Mouse (Mus musculus): Measurements from ENCODE around the gene Mb. TPM values are rescaled to one million over a fixed set of nuclear protein-coding genes. Genes with fewer than 3 reads are reported as not detected.

Mb gene
- polyA plus RNA-seq, 1 experiment = 0.91 TPM

- H3K4me3 ChIP-seq (ENCODE audit: extremely low read depth, insufficient read depth, insufficient read length) = no peak overlapping the region
- H3K27ac ChIP-seq (ENCODE audit: insufficient read depth, low read length) = no peak overlapping the region
- WGBS = 80% methylated on average over 3 of the region's 3 CpGs
- no peaks in the 10 kb centered on the region for H3K36me3 ChIP-seq (ENCODE audit: control insufficient read depth, insufficient read depth, low read length)
- H3K27me3 ChIP-seq (ENCODE audit: control insufficient read depth, insufficient read depth, low read length) = no peaks in the 10 kb centered on the region
- TF ChIP-seq CTCF (IDR thresholded peaks at IDR 0.05; ENCODE audit: extremely low read depth, insufficient read depth, insufficient read length, insufficient replicate concordance) (no peak), POLR2A (IDR thresholded peaks at IDR 0.05; ENCODE audit: low read depth, low read length) (no peak)
- DNase-seq (ENCODE audit: low read depth in 1 of 2, low spot score in 2 of 2) = no peak
- H3K4me1 ChIP-seq (ENCODE audit: control insufficient read depth, insufficient read depth, insufficient read length) = no peaks in the 10 kb centered on the region
Measured at GRCm38 (mm10) chr15:76994413-76994812, 56.1 kb downstream of the Mb start.

DNA sequence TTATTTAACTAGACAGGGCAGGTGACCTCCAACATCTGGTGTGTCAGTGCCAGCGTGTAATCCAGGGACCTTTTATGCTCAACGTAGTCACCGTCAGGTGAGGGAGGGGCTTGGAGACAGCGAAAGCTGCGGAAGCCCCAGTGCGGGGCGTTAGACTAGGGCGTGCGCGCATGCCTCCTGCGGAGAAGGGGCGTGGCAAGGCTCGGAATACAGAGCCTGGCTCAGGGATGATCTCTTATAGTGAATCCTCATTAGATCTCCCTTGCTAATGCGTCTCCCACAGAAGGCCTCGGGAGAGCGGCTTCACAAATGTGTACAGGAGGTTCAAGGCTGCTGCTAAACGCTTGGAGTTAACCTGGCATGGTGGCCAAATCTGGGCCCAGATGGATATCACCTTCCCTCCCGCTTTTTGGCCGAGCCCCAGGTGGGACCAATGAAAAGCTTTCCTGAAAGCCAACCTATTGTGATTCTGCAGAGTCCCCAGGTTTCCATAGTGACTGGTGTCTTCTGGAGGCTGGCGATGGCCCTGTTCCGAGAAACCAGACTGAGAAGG is 62.9 kb downstream of the Mb start:
- no peaks in the 10 kb centered on the region for H3K4me1 ChIP-seq (ENCODE audit: control insufficient read depth, insufficient read depth, insufficient read length)
- TF ChIP-seq CTCF (IDR thresholded peaks at IDR 0.05; ENCODE audit: extremely low read depth, insufficient read depth, insufficient read length, insufficient replicate concordance) = no peak
- TF ChIP-seq POLR2A (IDR thresholded peaks at IDR 0.05; ENCODE audit: low read depth, low read length) = no peak
- H3K4me3 ChIP-seq (ENCODE audit: extremely low read depth, insufficient read depth, insufficient read length) = no peak overlapping the region
- no peak for DNase-seq (ENCODE audit: low read depth in 1 of 2, low spot score in 2 of 2)
- WGBS = 24% methylated on average over 21 of the region's 21 CpGs
- no peaks in the 10 kb centered on the region; the same call in 1 of the 2 replicates for H3K27me3 ChIP-seq (ENCODE audit: control insufficient read depth, insufficient read depth, low read length)
- no peaks in the 10 kb centered on the region for H3K36me3 ChIP-seq (ENCODE audit: control insufficient read depth, insufficient read depth, low read length)
- no peak overlapping the region for H3K27ac ChIP-seq (ENCODE audit: insufficient read depth, low read length)

GRCm38 (mm10) chr15:76987137-76987536 is 63.3 kb downstream of the Mb start:
- 26% methylated on average over 11 of the region's 11 CpGs for WGBS

DNA sequence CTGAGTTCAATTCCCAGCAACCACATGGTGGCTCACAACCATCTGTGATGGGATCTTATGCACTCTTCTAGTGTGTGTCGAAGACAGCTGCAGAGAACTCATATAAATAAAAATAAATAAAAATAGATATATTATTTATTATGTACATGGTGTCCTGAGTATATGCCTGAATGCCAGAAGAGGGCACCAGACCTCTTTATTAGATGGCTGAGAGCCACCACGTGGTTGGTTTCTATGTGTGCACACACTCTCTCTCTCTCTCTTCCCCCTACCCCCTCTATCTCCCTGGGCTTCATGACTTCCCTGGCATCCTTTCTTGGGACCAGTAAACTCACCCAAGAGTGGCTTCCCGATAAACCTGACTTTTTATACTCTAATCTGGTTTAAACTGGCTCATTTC is 67.7 kb downstream of the Mb start:
- Histone ChIP-seq H3K4me1 (ENCODE audit: control insufficient read depth, insufficient read depth, insufficient read length) (no peaks in the 10 kb centered on the region), H3K36me3 (ENCODE audit: control insufficient read depth, insufficient read depth, low read length) (no peaks in the 10 kb centered on the region), H3K27me3 (ENCODE audit: control insufficient read depth, insufficient read depth, low read length) (no peaks in the 10 kb centered on the region; the same call in 1 of the 2 replicates), H3K4me3 (ENCODE audit: extremely low read depth, insufficient read depth, insufficient read length) (no peak overlapping the region), H3K27ac (ENCODE audit: insufficient read depth, low read length) (no peak overlapping the region)
- 55% methylated on average over 3 of the region's 3 CpGs for WGBS
- DNase-seq (ENCODE audit: low read depth in 1 of 2, low spot score in 2 of 2) = no peak
- TF ChIP-seq POLR2A (IDR thresholded peaks at IDR 0.05; ENCODE audit: low read depth, low read length) (no peak), CTCF (IDR thresholded peaks at IDR 0.05; ENCODE audit: extremely low read depth, insufficient read depth, insufficient read length, insufficient replicate concordance) (no peak)

More at GRCm38 (mm10) chr15:76987137-76987536, 63.3 kb downstream of the Mb start:
- H3K27ac ChIP-seq (ENCODE audit: insufficient read depth, low read length) = no peak overlapping the region
- H3K27me3 ChIP-seq (ENCODE audit: control insufficient read depth, insufficient read depth, low read length) = no peaks in the 10 kb centered on the region; the same call in 1 of the 2 replicates
- no peak overlapping the region for H3K4me3 ChIP-seq (ENCODE audit: extremely low read depth, insufficient read depth, insufficient read length)
- H3K36me3 ChIP-seq (ENCODE audit: control insufficient read depth, insufficient read depth, low read length) = no peaks in the 10 kb centered on the region
- TF ChIP-seq CTCF (IDR thresholded peaks at IDR 0.05; ENCODE audit: extremely low read depth, insufficient read depth, insufficient read length, insufficient replicate concordance) = no peak
- no peak for TF ChIP-seq POLR2A (IDR thresholded peaks at IDR 0.05; ENCODE audit: low read depth, low read length)
- H3K4me1 ChIP-seq (ENCODE audit: control insufficient read depth, insufficient read depth, insufficient read length) = no peaks in the 10 kb centered on the region
- DNase-seq (ENCODE audit: low read depth in 1 of 2, low spot score in 2 of 2) = no peak

GRCm38 (mm10) chr15:76979799-76980198 is 70.7 kb downstream of the Mb start:
- 85% methylated on average over 4 of the region's 4 CpGs for WGBS
- no peak for DNase-seq (ENCODE audit: low read depth in 1 of 2, low spot score in 2 of 2)
- TF ChIP-seq POLR2A (IDR thresholded peaks at IDR 0.05; ENCODE audit: low read depth, low read length) = no peak
- TF ChIP-seq CTCF (IDR thresholded peaks at IDR 0.05; ENCODE audit: extremely low read depth, insufficient read depth, insufficient read length, insufficient replicate concordance) = no peak

DNA sequence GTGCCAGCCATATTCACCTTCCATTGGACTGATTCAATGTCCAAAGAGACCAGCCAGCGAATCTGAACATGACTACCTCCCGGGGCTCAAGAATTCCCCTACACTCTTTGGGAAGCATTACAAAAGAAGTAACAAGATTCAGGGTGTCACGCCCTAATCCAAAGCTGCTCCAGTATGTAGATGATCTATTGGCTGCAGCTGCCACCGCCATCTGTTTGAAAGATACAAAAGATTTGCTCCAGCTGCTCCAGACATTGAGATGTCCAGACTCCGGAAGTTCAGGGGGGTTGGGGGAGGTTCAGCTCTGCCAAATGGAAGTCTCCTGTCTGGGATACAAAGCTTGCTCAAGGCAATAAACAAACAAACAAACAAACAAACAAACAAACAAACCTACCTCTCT is 73.9 kb downstream of the Mb start:
- no peak overlapping the region for H3K27ac ChIP-seq (ENCODE audit: insufficient read depth, low read length)
- H3K4me3 ChIP-seq (ENCODE audit: extremely low read depth, insufficient read depth, insufficient read length) = no peak overlapping the region
- no peaks in the 10 kb centered on the region; the same call in 1 of the 2 replicates for H3K27me3 ChIP-seq (ENCODE audit: control insufficient read depth, insufficient read depth, low read length)
- TF ChIP-seq POLR2A (IDR thresholded peaks at IDR 0.05; ENCODE audit: low read depth, low read length) = no peak
- no peak for TF ChIP-seq CTCF (IDR thresholded peaks at IDR 0.05; ENCODE audit: extremely low read depth, insufficient read depth, insufficient read length, insufficient replicate concordance)
- DNase-seq (ENCODE audit: low read depth in 1 of 2, low spot score in 2 of 2) = no peak
- whole genome bisulfite sequencing = 81% methylated on average over 5 of the region's 5 CpGs
- H3K36me3 ChIP-seq (ENCODE audit: control insufficient read depth, insufficient read depth, low read length) = no peaks in the 10 kb centered on the region
- no peaks in the 10 kb centered on the region for H3K4me1 ChIP-seq (ENCODE audit: control insufficient read depth, insufficient read depth, insufficient read length)

More at GRCm38 (mm10) chr15:76979799-76980198, 70.7 kb downstream of the Mb start:
- Histone ChIP-seq H3K36me3 (ENCODE audit: control insufficient read depth, insufficient read depth, low read length) (no peaks in the 10 kb centered on the region), H3K4me1 (ENCODE audit: control insufficient read depth, insufficient read depth, insufficient read length) (no peaks in the 10 kb centered on the region), H3K4me3 (ENCODE audit: extremely low read depth, insufficient read depth, insufficient read length) (no peak overlapping the region), H3K27ac (ENCODE audit: insufficient read depth, low read length) (no peak overlapping the region), H3K27me3 (ENCODE audit: control insufficient read depth, insufficient read depth, low read length) (no peaks in the 10 kb centered on the region; the same call in 1 of the 2 replicates)

Data from spleen, adult 2 months (tissue).